Mouse (Mus musculus): ENCODE results near the gene Wnt9a. TPM values are rescaled to one million over a fixed set of nuclear protein-coding genes. Genes with fewer than 3 reads are reported as not detected.

Wnt9a gene
- total and polyA plus RNA-seq, 2 experiments from 2014 or later, result 2.3 to 4.5 TPM

- H3K4me1 ChIP-seq (ENCODE audit: insufficient read depth, low read length), result no peaks in the 10 kb centered on the region
- no peak for DNase-seq (ENCODE audit: low spot score)
- H3K4me2 ChIP-seq (ENCODE audit: low read depth, low read length), result no peak overlapping the region
- TF ChIP-seq CTCF (IDR thresholded peaks at IDR 0.05; ENCODE audit: low read depth), result no peak
- no peaks in the 10 kb centered on the region for H3K27me3 ChIP-seq (ENCODE audit: insufficient read depth, low read length)
- H3K27ac ChIP-seq, result no peak overlapping the region
- no peak overlapping the region for H3K9ac ChIP-seq (replicated peaks; ENCODE audit: low read length)
- H3K36me3 ChIP-seq (ENCODE audit: insufficient read depth, low read length), result no peaks in the 10 kb centered on the region
- H3K9me3 ChIP-seq (ENCODE audit: low read length), result no peaks in the 10 kb centered on the region
- H3K4me3 ChIP-seq (ENCODE audit: low read length), result no peak overlapping the region
- no peak for ATAC-seq
- 66% methylated on average over 11 of the region's 11 CpGs for WGBS
Observed at GRCm38 (mm10) chr11:59346166-59346910, 39.6 kb downstream of the Wnt9a start.

- Histone ChIP-seq H3K9me3 (ENCODE audit: low read length) (no peaks in the 10 kb centered on the region), H3K27me3 (ENCODE audit: insufficient read depth, low read length) (no peaks in the 10 kb centered on the region), H3K9ac (replicated peaks; ENCODE audit: low read length) (no peak overlapping the region), H3K4me2 (ENCODE audit: low read depth, low read length) (no peak overlapping the region), H3K36me3 (ENCODE audit: insufficient read depth, low read length) (no peaks in the 10 kb centered on the region), H3K4me1 (ENCODE audit: insufficient read depth, low read length) (no peaks in the 10 kb centered on the region), H3K4me3 (ENCODE audit: low read length) (no peak overlapping the region), H3K27ac (no peak overlapping the region)
- no peak for TF ChIP-seq CTCF (IDR thresholded peaks at IDR 0.05; ENCODE audit: low read depth)
- ATAC-seq (no peak), DNase-seq (ENCODE audit: low spot score) (no peak)
- WGBS, result 85% methylated on average over 2 of the region's 2 CpGs
Observed at GRCm38 (mm10) chr11:59350326-59350725, 43.6 kb downstream of the Wnt9a start.

- Histone ChIP-seq H3K4me2 (ENCODE audit: low read depth, low read length) (no peak overlapping the region), H3K4me3 (ENCODE audit: low read length) (no peak overlapping the region), H3K9me3 (ENCODE audit: low read length) (no peaks in the 10 kb centered on the region), H3K4me1 (ENCODE audit: insufficient read depth, low read length) (no peaks in the 10 kb centered on the region), H3K27me3 (ENCODE audit: insufficient read depth, low read length) (no peaks in the 10 kb centered on the region), H3K9ac (replicated peaks; ENCODE audit: low read length) (no peak overlapping the region), H3K36me3 (ENCODE audit: insufficient read depth, low read length) (no peaks in the 10 kb centered on the region), H3K27ac (no peak overlapping the region)
- no peak for DNase-seq (ENCODE audit: low spot score)
- no peak for ATAC-seq
- 88% methylated on average over 4 of the region's 4 CpGs for WGBS
- no peak for TF ChIP-seq CTCF (IDR thresholded peaks at IDR 0.05; ENCODE audit: low read depth)
Observed at GRCm38 (mm10) chr11:59354793-59355192, 48.1 kb downstream of the Wnt9a start.

GRCm38 (mm10) chr11:59356874-59357289 is 50.2 kb downstream of the Wnt9a start:
- ATAC-seq, result no peak
- no peak overlapping the region for H3K27ac ChIP-seq
- no peak for DNase-seq (ENCODE audit: low spot score)
- H3K36me3 ChIP-seq (ENCODE audit: insufficient read depth, low read length), result no peaks in the 10 kb centered on the region
- H3K9ac ChIP-seq (replicated peaks; ENCODE audit: low read length), result no peak overlapping the region
- no peaks in the 10 kb centered on the region for H3K4me1 ChIP-seq (ENCODE audit: insufficient read depth, low read length)
- TF ChIP-seq CTCF (IDR thresholded peaks at IDR 0.05; ENCODE audit: low read depth), result no peak
- 68% methylated on average over 11 of the region's 11 CpGs for WGBS
- no peaks in the 10 kb centered on the region for H3K27me3 ChIP-seq (ENCODE audit: insufficient read depth, low read length)
- H3K4me2 ChIP-seq (ENCODE audit: low read depth, low read length), result no peak overlapping the region
- H3K9me3 ChIP-seq (ENCODE audit: low read length), result no peaks in the 10 kb centered on the region
- no peak overlapping the region for H3K4me3 ChIP-seq (ENCODE audit: low read length)

GRCm38 (mm10) chr11:59361291-59361690 is 54.6 kb downstream of the Wnt9a start:
- no peaks in the 10 kb centered on the region for H3K9me3 ChIP-seq (ENCODE audit: low read length)
- no peaks in the 10 kb centered on the region for H3K36me3 ChIP-seq (ENCODE audit: insufficient read depth, low read length)
- H3K9ac ChIP-seq (replicated peaks; ENCODE audit: low read length), result no peak overlapping the region
- no peak for TF ChIP-seq CTCF (IDR thresholded peaks at IDR 0.05; ENCODE audit: low read depth)
- ATAC-seq (no peak), DNase-seq (ENCODE audit: low spot score) (no peak)
- H3K4me2 ChIP-seq (ENCODE audit: low read depth, low read length), result no peak overlapping the region
- 87% methylated on average over 9 of the region's 9 CpGs for WGBS
- H3K4me3 ChIP-seq (ENCODE audit: low read length), result no peak overlapping the region
- H3K27me3 ChIP-seq (ENCODE audit: insufficient read depth, low read length), result no peaks in the 10 kb centered on the region
- H3K4me1 ChIP-seq (ENCODE audit: insufficient read depth, low read length), result no peaks in the 10 kb centered on the region
- H3K27ac ChIP-seq, result no peak overlapping the region

- Histone ChIP-seq H3K9ac (replicated peaks; ENCODE audit: low read length) (no peak overlapping the region), H3K27ac (no peak overlapping the region), H3K4me2 (ENCODE audit: low read depth, low read length) (no peak overlapping the region), H3K27me3 (ENCODE audit: insufficient read depth, low read length) (no peaks in the 10 kb centered on the region), H3K4me3 (ENCODE audit: low read length) (no peak overlapping the region), H3K9me3 (ENCODE audit: low read length) (no peaks in the 10 kb centered on the region), H3K4me1 (ENCODE audit: insufficient read depth, low read length) (no peaks in the 10 kb centered on the region), H3K36me3 (ENCODE audit: insufficient read depth, low read length) (no peaks in the 10 kb centered on the region)
- no peak for TF ChIP-seq CTCF (IDR thresholded peaks at IDR 0.05; ENCODE audit: low read depth)
- DNase-seq (ENCODE audit: low spot score) (no peak), ATAC-seq (no peak)
- 87% methylated on average over 9 of the region's 9 CpGs for WGBS
Observed at GRCm38 (mm10) chr11:59364007-59364406, 57.3 kb downstream of the Wnt9a start.

- no peaks in the 10 kb centered on the region for H3K36me3 ChIP-seq (ENCODE audit: insufficient read depth, low read length)
- DNase-seq (ENCODE audit: low spot score) (no peak), ATAC-seq (no peak)
- no peak for TF ChIP-seq CTCF (IDR thresholded peaks at IDR 0.05; ENCODE audit: low read depth)
- no peaks in the 10 kb centered on the region for H3K9me3 ChIP-seq (ENCODE audit: low read length)
- H3K27me3 ChIP-seq (ENCODE audit: insufficient read depth, low read length), result no peaks in the 10 kb centered on the region
- H3K27ac ChIP-seq, result no peak overlapping the region
- no peak overlapping the region for H3K4me2 ChIP-seq (ENCODE audit: low read depth, low read length)
- no peak overlapping the region for H3K9ac ChIP-seq (replicated peaks; ENCODE audit: low read length)
- H3K4me3 ChIP-seq (ENCODE audit: low read length), result no peak overlapping the region
- H3K4me1 ChIP-seq (ENCODE audit: insufficient read depth, low read length), result no peaks in the 10 kb centered on the region
- 42% methylated on average over 3 of the region's 3 CpGs for WGBS
Observed at GRCm38 (mm10) chr11:59364417-59364816, 57.7 kb downstream of the Wnt9a start.
